Mouse (Mus musculus): ENCODE results near the gene Foxo3. TPM values are rescaled to one million over a fixed set of nuclear protein-coding genes. Genes with fewer than 3 reads are reported as not detected.

Gene Foxo3
- polyA plus RNA-seq, 1 experiment from 2014 or later: 14.5 TPM

- Histone ChIP-seq H3K4me3 (replicated peaks) (no peak overlapping the region), H3K4me2 (no peak overlapping the region), H3K9ac (no peak overlapping the region), H3K9me3 (replicated peaks) (no peaks in the 10 kb centered on the region), H3K27me3 (no peaks in the 10 kb centered on the region), H3K4me1 (replicated peaks) (peaks cover 94% of the 10 kb centered on the region), H3K36me3 (peaks cover 75% of the 10 kb centered on the region), H3K27ac (0 out of 2 replicates have a peak overlapping the region, but pooled peaks have one; percentile 3)
- 86% methylated on average over 15 of the region's 15 CpGs for WGBS (ENCODE audit: insufficient replicate concordance)
- DNase-seq (no peak), ATAC-seq (ENCODE audit: low read depth) (no peak)
These were observed 37.4 kb downstream of the Foxo3 start for GRCm38 (mm10) chr10:42238923-42239809.

- H3K9ac ChIP-seq: no peak overlapping the region
- no peak overlapping the region for H3K4me2 ChIP-seq
- H3K36me3 ChIP-seq: peaks cover 76% of the 10 kb centered on the region
- H3K9me3 ChIP-seq (replicated peaks): no peaks in the 10 kb centered on the region
- peaks cover 92% of the 10 kb centered on the region for H3K4me1 ChIP-seq (replicated peaks)
- no peaks in the 10 kb centered on the region for H3K27me3 ChIP-seq
- peak overlapping the region; percentile 30; the same call in 1 of the 2 replicates for H3K27ac ChIP-seq
- 82% methylated on average over 5 of the region's 5 CpGs for WGBS (ENCODE audit: insufficient replicate concordance)
- DNase-seq: no peak
- no peak for ATAC-seq (ENCODE audit: low read depth)
- no peak overlapping the region for H3K4me3 ChIP-seq (replicated peaks)
These were observed 38.3 kb downstream of the Foxo3 start for GRCm38 (mm10) chr10:42238296-42238695.

GRCm38 (mm10) chr10:42237556-42237955 is 39.0 kb downstream of the Foxo3 start:
- Histone ChIP-seq H3K36me3 (peaks cover 75% of the 10 kb centered on the region), H3K4me3 (replicated peaks) (no peak overlapping the region), H3K9me3 (replicated peaks) (no peaks in the 10 kb centered on the region), H3K27ac (peak overlapping the region; percentile 63), H3K9ac (no peak overlapping the region), H3K4me1 (replicated peaks) (peaks cover 92% of the 10 kb centered on the region), H3K4me2 (no peak overlapping the region), H3K27me3 (no peaks in the 10 kb centered on the region)
- ATAC-seq (ENCODE audit: low read depth): no peak
- 88% methylated on average over 4 of the region's 4 CpGs for WGBS (ENCODE audit: insufficient replicate concordance)
- no peak for DNase-seq

- peak overlapping the region; percentile 4; the same call in 1 of the 2 replicates for H3K9ac ChIP-seq
- peaks cover 91% of the 10 kb centered on the region for H3K4me1 ChIP-seq (replicated peaks)
- no peak for ATAC-seq (ENCODE audit: low read depth)
- WGBS (ENCODE audit: insufficient replicate concordance): 50% methylated on average over 6 of the region's 6 CpGs
- no peak overlapping the region for H3K4me3 ChIP-seq (replicated peaks)
- H3K9me3 ChIP-seq (replicated peaks): no peaks in the 10 kb centered on the region
- no peaks in the 10 kb centered on the region for H3K27me3 ChIP-seq
- DNase-seq: no peak
- peaks cover 69% of the 10 kb centered on the region for H3K36me3 ChIP-seq
- no peak overlapping the region for H3K4me2 ChIP-seq
- H3K27ac ChIP-seq: no peak overlapping the region
These were observed 41.2 kb downstream of the Foxo3 start for GRCm38 (mm10) chr10:42235321-42235720.

- Histone ChIP-seq H3K36me3 (peaks cover 52% of the 10 kb centered on the region), H3K4me1 (replicated peaks) (peaks cover 91% of the 10 kb centered on the region)
- no peak for DNase-seq
These were observed 43.6 kb downstream of the Foxo3 start for GRCm38 (mm10) chr10:42232977-42233376.

GRCm38 (mm10) chr10:42231847-42232246 is 44.7 kb downstream of the Foxo3 start:
- WGBS (ENCODE audit: insufficient replicate concordance): 85% methylated on average over 8 of the region's 8 CpGs
- no peaks in the 10 kb centered on the region for H3K9me3 ChIP-seq (replicated peaks)
- ATAC-seq (ENCODE audit: low read depth): no peak
- no peak overlapping the region for H3K4me3 ChIP-seq (replicated peaks)
- no peaks in the 10 kb centered on the region for H3K27me3 ChIP-seq
- no peak overlapping the region for H3K27ac ChIP-seq
- H3K4me1 ChIP-seq (replicated peaks): peaks cover 84% of the 10 kb centered on the region
- H3K9ac ChIP-seq: no peak overlapping the region
- H3K4me2 ChIP-seq: no peak overlapping the region
- DNase-seq: no peak
- H3K36me3 ChIP-seq: peaks cover 52% of the 10 kb centered on the region

More at GRCm38 (mm10) chr10:42232977-42233376, 43.6 kb downstream of the Foxo3 start:
- Histone ChIP-seq H3K9me3 (replicated peaks) (no peaks in the 10 kb centered on the region), H3K27me3 (no peaks in the 10 kb centered on the region), H3K9ac (no peak overlapping the region), H3K4me3 (replicated peaks) (no peak overlapping the region), H3K27ac (no peak overlapping the region), H3K4me2 (no peak overlapping the region)
- 87% methylated on average over 11 of the region's 11 CpGs for WGBS (ENCODE audit: insufficient replicate concordance)
- no peak for ATAC-seq (ENCODE audit: low read depth)

GRCm38 (mm10) chr10:42231100-42231541 is 45.4 kb downstream of the Foxo3 start:
- ATAC-seq (ENCODE audit: low read depth) (no peak), DNase-seq (no peak)
- Histone ChIP-seq H3K36me3 (peaks cover 59% of the 10 kb centered on the region), H3K9me3 (replicated peaks) (no peaks in the 10 kb centered on the region), H3K4me3 (replicated peaks) (no peak overlapping the region), H3K27me3 (no peaks in the 10 kb centered on the region), H3K4me2 (no peak overlapping the region), H3K4me1 (replicated peaks) (peaks cover 84% of the 10 kb centered on the region), H3K27ac (peak overlapping the region; percentile 57), H3K9ac (peak overlapping the region; percentile 48; the same call in 1 of the 2 replicates)
- WGBS (ENCODE audit: insufficient replicate concordance): 91% methylated on average over 3 of the region's 3 CpGs

- no peaks in the 10 kb centered on the region for H3K27me3 ChIP-seq
- H3K9me3 ChIP-seq (replicated peaks): no peaks in the 10 kb centered on the region
- peak overlapping the region; percentile 23; the same call in 1 of the 2 replicates for H3K9ac ChIP-seq
- ATAC-seq (ENCODE audit: low read depth) (peak; percentile 29; the same call in 1 of the 2 replicates), DNase-seq (no peak)
- peaks cover 84% of the 10 kb centered on the region for H3K4me1 ChIP-seq (replicated peaks)
- H3K4me3 ChIP-seq (replicated peaks): no peak overlapping the region
- H3K4me2 ChIP-seq: no peak overlapping the region
- H3K36me3 ChIP-seq: peaks cover 63% of the 10 kb centered on the region
- WGBS (ENCODE audit: insufficient replicate concordance): 84% methylated on average over 5 of the region's 5 CpGs
- peak overlapping the region; percentile 57; the same call in 1 of the 2 replicates for H3K27ac ChIP-seq
These were observed 46.0 kb downstream of the Foxo3 start for GRCm38 (mm10) chr10:42230471-42231099.

- WGBS (ENCODE audit: insufficient replicate concordance): 78% methylated on average over 4 of the region's 4 CpGs
- Histone ChIP-seq H3K9me3 (replicated peaks) (no peaks in the 10 kb centered on the region), H3K27ac (peak overlapping the region; percentile 10; the same call in 1 of the 2 replicates), H3K36me3 (peaks cover 48% of the 10 kb centered on the region), H3K4me2 (no peak overlapping the region), H3K4me1 (replicated peaks) (peaks cover 88% of the 10 kb centered on the region), H3K9ac (no peak overlapping the region), H3K27me3 (no peaks in the 10 kb centered on the region), H3K4me3 (replicated peaks) (no peak overlapping the region)
- ATAC-seq (ENCODE audit: low read depth) (no peak), DNase-seq (no peak)
These were observed 48.8 kb downstream of the Foxo3 start for GRCm38 (mm10) chr10:42227751-42228241.

- ATAC-seq (ENCODE audit: low read depth) (no peak), DNase-seq (no peak)
- Histone ChIP-seq H3K4me2 (no peak overlapping the region), H3K9ac (no peak overlapping the region), H3K4me1 (replicated peaks) (peaks cover 90% of the 10 kb centered on the region), H3K27ac (peak overlapping the region; percentile 60; the same call in 1 of the 2 replicates), H3K4me3 (replicated peaks) (no peak overlapping the region), H3K36me3 (peaks cover 48% of the 10 kb centered on the region), H3K27me3 (no peaks in the 10 kb centered on the region), H3K9me3 (replicated peaks) (no peaks in the 10 kb centered on the region)
- 87% methylated on average over 15 of the region's 15 CpGs for WGBS (ENCODE audit: insufficient replicate concordance)
These were observed 50.4 kb downstream of the Foxo3 start for GRCm38 (mm10) chr10:42226176-42226575.

Data from liver, embryonic 13.5 days (tissue).